Mouse (Mus musculus) myocyte (in vitro differentiated cells): Measurements from ENCODE around the gene Alx3.

ENCODE experiments used
- CEBPB ChIP-seq: IDR thresholded peaks from 2 replicates; pipeline ENCODE4 v1.6.1; 2011; ENCODE audit warnings: mild to moderate bottlenecking, moderate library complexity; ENCODE audit not compliant: poor library complexity, insufficient read depth, severe bottlenecking
- E2F4 ChIP-seq: IDR thresholded peaks from one replicate; pipeline ENCODE4 v1.6.1; 2011; ENCODE audit warnings: mild to moderate bottlenecking, control low read depth, moderate library complexity; ENCODE audit not compliant: insufficient read depth
- MAX ChIP-seq: IDR thresholded peaks from one replicate; pipeline ENCODE4 v1.6.1; 2011; ENCODE audit warnings: low read depth, mild to moderate bottlenecking, control low read depth
- MYOD1 ChIP-seq, 3 experiments: IDR thresholded peaks; one replicate each; pipeline ENCODE4 v1.6.1; 2011; ENCODE audit warnings: control low read depth in 2 of 3, low read depth in 2 of 3, mild to moderate bottlenecking in 2 of 3, moderate library complexity in 1 of 3; ENCODE audit not compliant: insufficient read length in 2 of 3, control insufficient read depth in 1 of 3
- MYOG ChIP-seq, 3 experiments: IDR thresholded peaks; one replicate each; pipeline ENCODE4 v1.6.1; 2011; ENCODE audit warnings: control low read depth in 2 of 3, low read depth in 2 of 3, mild to moderate bottlenecking in 2 of 3; ENCODE audit not compliant: insufficient read length in 2 of 3, control insufficient read depth in 1 of 3, insufficient read depth in 1 of 3
- POLR2A ChIP-seq: IDR thresholded peaks from one replicate; pipeline ENCODE4 v1.6.1; 2011; ENCODE audit warnings: low read depth, mild to moderate bottlenecking, control low read depth, moderate library complexity; ENCODE audit not compliant: insufficient read length
- POLR2AphosphoS2 ChIP-seq: IDR thresholded peaks from one replicate; pipeline ENCODE4 v1.6.1; 2011; ENCODE audit warnings: low read depth, control low read depth; ENCODE audit not compliant: insufficient read length
- REST ChIP-seq: IDR thresholded peaks from one replicate; pipeline ENCODE4 v1.6.1; 2011; ENCODE audit warnings: mild to moderate bottlenecking, control low read depth, moderate library complexity; ENCODE audit not compliant: insufficient read depth, insufficient read length
- SRF ChIP-seq: IDR thresholded peaks from one replicate; pipeline ENCODE4 v1.6.1; 2011; ENCODE audit warnings: low read depth; ENCODE audit not compliant: control insufficient read depth, insufficient read length
- TCF12 ChIP-seq: IDR thresholded peaks from one replicate; pipeline ENCODE4 v1.6.1; 2011; ENCODE audit warnings: mild to moderate bottlenecking, control low read depth; ENCODE audit not compliant: poor library complexity, insufficient read depth, severe bottlenecking
- TCF3 ChIP-seq: IDR thresholded peaks from one replicate; pipeline ENCODE4 v1.6.1; 2011; ENCODE audit warnings: low read depth, control low read depth; ENCODE audit not compliant: insufficient read length
- USF1 ChIP-seq: IDR thresholded peaks from one replicate; pipeline ENCODE4 v1.6.1; 2011; ENCODE audit warnings: low read depth, mild to moderate bottlenecking, control low read depth, moderate library complexity

- TF ChIP-seq MYOD1 (IDR thresholded peaks at IDR 0.05; ENCODE audit: control insufficient read depth in 1 of 3, insufficient read length in 2 of 3, low read depth in 2 of 3) (no peak), POLR2A (no peak), TCF3 (no peak), MYOG (IDR thresholded peaks at IDR 0.05; ENCODE audit: control insufficient read depth in 1 of 3, insufficient read depth in 1 of 3, insufficient read length in 2 of 3, low read depth in 2 of 3) (peak in 1 of 3 experiments; percentile 24), USF1 (no peak), E2F4 (no peak), MAX (no peak), POLR2AphosphoS2 (no peak), TCF12 (no peak), SRF (no peak), REST (no peak), CEBPB (no peak)
Observed at GRCm38 (mm10) chr3:107625536-107625935, 30.7 kb downstream of the Alx3 start.
